Mouse (Mus musculus) stomach, embryonic 15.5 days (tissue): ENCODE measurements around the gene Gtf2a1. TPM values are rescaled to one million over a fixed set of nuclear protein-coding genes. Genes with fewer than 3 reads are reported as not detected.

Experiments
- ATAC-seq: fragments of 200-750 bp; cut with Nextera tagmentation; 2 replicates; pipeline ENCODE4 v1.8.0; 2017; ENCODE audit warnings: low read depth, moderate number of reproducible peaks, moderate TSS enrichment; ENCODE audit not compliant: insufficient read depth, low FRiP score
- H3K27ac ChIP-seq: fragments of 300-500 bp; sonication (generic); 2 replicates; pipeline ENCODE4 v1.5.1; 2015; ENCODE audit warnings: mild to moderate bottlenecking, inconsistent platforms
- H3K27me3 ChIP-seq: fragments of 300-500 bp; sonication (generic); replicated peaks from 2 replicates; pipeline ENCODE4 v1.6.1; 2015; ENCODE audit warnings: inconsistent platforms
- H3K36me3 ChIP-seq: fragments of 300-500 bp; sonication (generic); 2 replicates; pipeline ENCODE4 v1.6.1; 2015; ENCODE audit warnings: inconsistent platforms
- H3K4me1 ChIP-seq: fragments of 300-500 bp; sonication (generic); 2 replicates; pipeline ENCODE4 v1.6.1; 2015; ENCODE audit warnings: inconsistent platforms
- H3K4me2 ChIP-seq: fragments of 300-500 bp; sonication (generic); 2 replicates; pipeline ENCODE4 v1.6.1; 2015; ENCODE audit warnings: mild to moderate bottlenecking, inconsistent platforms
- H3K4me3 ChIP-seq: fragments of 300-500 bp; sonication (generic); replicated peaks from 2 replicates; pipeline ENCODE4 v1.5.1; 2015; ENCODE audit warnings: inconsistent platforms
- H3K9ac ChIP-seq: fragments of 300-500 bp; sonication (generic); 2 replicates; pipeline ENCODE4 v1.6.1; 2015; ENCODE audit warnings: inconsistent platforms
- H3K9me3 ChIP-seq: fragments of 300-500 bp; sonication (generic); 2 replicates; pipeline ENCODE4 v1.6.1; 2016; ENCODE audit warnings: inconsistent platforms
- WGBS: fragments of 180-500 bp; shearing (Covaris S2); methylation state at CpG from one replicate; pipeline ENCODE4 v1.1.7; 2015; 5-methylcytosine and 5-hydroxymethylcytosine counted together
- polyA plus RNA-seq: library from polyadenylated mRNA; unstranded; fragments of >200 nt; fragmentation: Nextera tagmentation; extraction: Ambion mirVana; gene quantifications from 2 replicates; pipeline ENCODE4 v1.2.1, GENCODE M21; 2015

Gene Gtf2a1
- polyA plus RNA-seq, result 36.7 and 39.2 TPM in 2 replicates

- Histone ChIP-seq H3K4me3 (peak within 1 kb of the TSS; percentile 83), H3K9ac (peak within 1 kb of the TSS; percentile 91), H3K27ac (peak within 1 kb of the TSS; percentile 100), H3K4me2 (peak within 1 kb of the TSS; percentile 70), H3K27me3 (no peaks in the 10 kb centered on the region), H3K36me3 (0 out of 2 replicates have a peak, but pooled peaks cover 3% of the 10 kb centered on the region), H3K4me1 (peaks cover 11% of the 10 kb centered on the region; the same call in 1 of the 2 replicates), H3K9me3 (no peaks in the 10 kb centered on the region)
- peak; percentile 88 for ATAC-seq
- WGBS, result under 1% methylated on average over 75 of the region's 99 CpGs
Observed at GRCm38 (mm10) chr12:91589847-91590690, at the start of gene Gtf2a1. Gtf2a1 (minus strand) TSS chr12:91590487.

GRCm38 (mm10) chr12:91638351-91638750 is 48.1 kb upstream of the Gtf2a1 start:
- Histone ChIP-seq H3K27ac (peak overlapping the region; percentile 31; the same call in 1 of the 2 replicates), H3K4me2 (no peak overlapping the region), H3K4me1 (peaks cover 4% of the 10 kb centered on the region; the same call in 1 of the 2 replicates), H3K9ac (no peak overlapping the region), H3K9me3 (no peaks in the 10 kb centered on the region), H3K27me3 (no peaks in the 10 kb centered on the region), H3K4me3 (no peak overlapping the region), H3K36me3 (no peaks in the 10 kb centered on the region)
- WGBS, result 73% methylated on average over 3 of the region's 3 CpGs
- ATAC-seq, result no peak

DNA sequence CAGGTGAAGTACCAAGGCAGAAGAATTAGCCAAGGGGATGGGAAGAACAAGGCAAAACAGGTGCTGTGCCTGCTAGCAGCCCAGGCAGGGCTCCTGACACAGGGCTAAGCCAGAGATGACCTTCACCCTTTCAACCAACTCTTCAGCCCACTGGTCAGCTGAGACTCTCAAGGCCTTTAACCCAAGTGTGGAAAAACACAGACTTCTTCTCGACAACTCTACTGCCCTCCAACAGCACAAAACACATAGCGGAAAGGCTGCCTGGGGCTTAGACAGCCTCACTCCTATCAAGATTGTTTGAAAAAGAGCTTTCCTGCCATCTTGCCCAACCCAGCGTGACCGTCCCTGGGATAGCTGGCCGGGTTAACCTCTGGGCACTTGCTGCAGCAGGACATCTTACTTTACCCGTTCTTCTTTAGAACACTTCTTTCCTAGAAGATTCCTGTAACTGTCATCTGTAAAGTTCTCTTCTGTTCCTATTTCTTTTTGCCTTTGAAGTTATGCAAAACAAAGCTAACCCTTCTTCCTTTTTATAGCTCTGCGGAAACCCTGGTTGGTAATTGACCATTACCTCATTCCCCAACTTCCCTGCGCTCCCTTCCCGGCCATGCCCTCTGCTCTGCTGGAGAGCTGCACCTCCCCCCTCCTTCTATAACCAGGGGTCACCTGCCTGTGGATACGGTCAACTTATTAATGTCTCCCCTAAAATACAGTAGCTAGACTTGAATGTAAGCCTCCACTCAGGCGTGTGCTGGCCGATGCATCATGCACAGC is 47.0 kb upstream of the Gtf2a1 start:
- H3K4me1 ChIP-seq, result peaks cover 4% of the 10 kb centered on the region; the same call in 1 of the 2 replicates
- no peak overlapping the region for H3K4me3 ChIP-seq
- no peak overlapping the region for H3K9ac ChIP-seq
- ATAC-seq, result no peak
- H3K27me3 ChIP-seq, result no peaks in the 10 kb centered on the region
- WGBS, result 74% methylated on average over 12 of the region's 12 CpGs
- no peak overlapping the region for H3K4me2 ChIP-seq
- no peaks in the 10 kb centered on the region for H3K36me3 ChIP-seq
- no peaks in the 10 kb centered on the region for H3K9me3 ChIP-seq
- H3K27ac ChIP-seq, result no peak overlapping the region

GRCm38 (mm10) chr12:91626482-91626881 is 36.2 kb upstream of the Gtf2a1 start:
- Histone ChIP-seq H3K4me1 (no peaks in the 10 kb centered on the region), H3K9me3 (no peaks in the 10 kb centered on the region), H3K36me3 (no peaks in the 10 kb centered on the region), H3K4me2 (no peak overlapping the region), H3K27me3 (no peaks in the 10 kb centered on the region), H3K4me3 (no peak overlapping the region), H3K9ac (no peak overlapping the region), H3K27ac (no peak overlapping the region)
- WGBS, result 81% methylated on average over 5 of the region's 5 CpGs
- no peak for ATAC-seq

GRCm38 (mm10) chr12:91625013-91625412 is 34.7 kb upstream of the Gtf2a1 start:
- ATAC-seq, result no peak
- H3K9me3 ChIP-seq, result no peaks in the 10 kb centered on the region
- H3K4me3 ChIP-seq, result no peak overlapping the region
- H3K27me3 ChIP-seq, result no peaks in the 10 kb centered on the region
- no peaks in the 10 kb centered on the region for H3K4me1 ChIP-seq
- H3K4me2 ChIP-seq, result no peak overlapping the region
- 69% methylated on average over 1 of the region's 1 CpGs for WGBS
- no peak overlapping the region for H3K9ac ChIP-seq
- no peaks in the 10 kb centered on the region for H3K36me3 ChIP-seq
- H3K27ac ChIP-seq, result no peak overlapping the region

GRCm38 (mm10) chr12:91609425-91609824 is 19.1 kb upstream of the Gtf2a1 start:
- WGBS, result 89% methylated on average over 5 of the region's 5 CpGs
- Histone ChIP-seq H3K4me1 (no peaks in the 10 kb centered on the region), H3K4me3 (no peak overlapping the region), H3K27ac (no peak overlapping the region), H3K9me3 (no peaks in the 10 kb centered on the region), H3K27me3 (no peaks in the 10 kb centered on the region), H3K36me3 (no peaks in the 10 kb centered on the region), H3K9ac (no peak overlapping the region), H3K4me2 (no peak overlapping the region)
- ATAC-seq, result no peak

- Histone ChIP-seq H3K27ac (no peak overlapping the region), H3K4me2 (no peak overlapping the region), H3K36me3 (no peaks in the 10 kb centered on the region), H3K27me3 (no peaks in the 10 kb centered on the region), H3K9me3 (no peaks in the 10 kb centered on the region), H3K4me3 (no peak overlapping the region), H3K4me1 (no peaks in the 10 kb centered on the region), H3K9ac (no peak overlapping the region)
- 62% methylated on average over 7 of the region's 7 CpGs for WGBS
- no peak for ATAC-seq
Observed at GRCm38 (mm10) chr12:91607678-91608077, 17.4 kb upstream of the Gtf2a1 start.

DNA sequence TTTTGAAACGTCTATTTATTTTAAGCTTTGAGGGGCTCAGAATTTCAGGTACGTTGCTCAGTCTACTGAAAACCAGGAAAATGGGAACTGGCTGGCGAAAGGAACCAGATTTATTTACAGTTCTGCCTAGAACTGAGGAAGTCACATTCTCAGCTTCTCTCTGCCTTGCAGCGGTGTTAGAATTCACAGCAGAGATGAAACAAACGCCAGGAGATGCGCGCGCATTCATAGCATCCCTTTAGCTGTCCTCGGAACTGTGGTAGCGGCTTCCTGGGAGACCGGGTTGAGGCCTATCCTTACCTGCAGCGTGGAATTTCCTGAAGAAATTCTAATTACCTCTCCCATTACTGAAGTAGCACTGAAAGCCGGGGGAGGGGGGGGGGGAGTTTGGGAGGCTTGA is 16.4 kb upstream of the Gtf2a1 start:
- H3K27me3 ChIP-seq, result no peaks in the 10 kb centered on the region
- no peak overlapping the region for H3K4me2 ChIP-seq
- no peak overlapping the region for H3K27ac ChIP-seq
- no peak for ATAC-seq
- 88% methylated on average over 13 of the region's 13 CpGs for WGBS
- no peak overlapping the region for H3K4me3 ChIP-seq
- H3K9ac ChIP-seq, result no peak overlapping the region
- no peaks in the 10 kb centered on the region for H3K36me3 ChIP-seq
- no peaks in the 10 kb centered on the region for H3K4me1 ChIP-seq
- no peaks in the 10 kb centered on the region for H3K9me3 ChIP-seq

GRCm38 (mm10) chr12:91604600-91604999 is 14.3 kb upstream of the Gtf2a1 start:
- WGBS, result 22% methylated on average over 6 of the region's 6 CpGs
- H3K4me2 ChIP-seq, result no peak overlapping the region

GRCm38 (mm10) chr12:91592128-91592527 is 1.8 kb upstream of the Gtf2a1 start:
- H3K4me3 ChIP-seq, result no peak overlapping the region
- H3K27ac ChIP-seq, result no peak overlapping the region
- no peak overlapping the region for H3K4me2 ChIP-seq
- WGBS, result 88% methylated on average over 3 of the region's 3 CpGs
- H3K9me3 ChIP-seq, result no peaks in the 10 kb centered on the region
- no peaks in the 10 kb centered on the region for H3K36me3 ChIP-seq
- no peaks in the 10 kb centered on the region for H3K27me3 ChIP-seq
- no peak overlapping the region for H3K9ac ChIP-seq
- H3K4me1 ChIP-seq, result peaks cover 9% of the 10 kb centered on the region; the same call in 1 of the 2 replicates
- no peak for ATAC-seq

More at GRCm38 (mm10) chr12:91604600-91604999, 14.3 kb upstream of the Gtf2a1 start:
- H3K9me3 ChIP-seq, result no peaks in the 10 kb centered on the region
- H3K27ac ChIP-seq, result no peak overlapping the region
- H3K4me3 ChIP-seq, result no peak overlapping the region
- ATAC-seq, result no peak
- H3K4me1 ChIP-seq, result no peaks in the 10 kb centered on the region
- no peak overlapping the region for H3K9ac ChIP-seq
- H3K27me3 ChIP-seq, result no peaks in the 10 kb centered on the region
- H3K36me3 ChIP-seq, result no peaks in the 10 kb centered on the region

DNA sequence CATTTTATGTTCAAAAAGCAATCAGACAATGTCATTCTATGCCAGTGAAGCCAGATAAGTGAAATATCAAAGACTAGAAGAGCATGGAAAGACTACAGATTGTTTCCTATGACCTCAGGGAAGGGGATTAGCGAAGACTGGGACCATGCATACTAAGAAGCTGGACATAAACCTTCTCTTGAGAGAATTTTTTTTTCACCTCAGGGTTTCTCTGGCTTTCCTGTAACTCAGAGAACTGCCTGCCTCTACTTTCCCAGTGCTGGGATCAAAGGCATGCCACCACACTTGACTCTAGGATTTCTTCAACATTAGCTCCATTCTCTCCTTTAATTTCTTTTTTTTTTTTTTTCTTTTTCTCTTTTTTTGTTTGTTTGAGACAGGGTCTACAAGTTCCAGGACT is 904 bp upstream of the Gtf2a1 start:
- H3K9me3 ChIP-seq, result no peaks in the 10 kb centered on the region
- peak overlapping the region; percentile 97 for H3K27ac ChIP-seq
- no peaks in the 10 kb centered on the region for H3K36me3 ChIP-seq
- no peak overlapping the region for H3K9ac ChIP-seq
- peaks cover 11% of the 10 kb centered on the region; the same call in 1 of the 2 replicates for H3K4me1 ChIP-seq
- ATAC-seq, result no peak
- WGBS, result 83% methylated on average over 1 of the region's 1 CpGs
- H3K4me3 ChIP-seq, result peak overlapping the region; percentile 83; the same call in 1 of the 2 replicates
- H3K4me2 ChIP-seq, result peak overlapping the region; percentile 70
- no peaks in the 10 kb centered on the region for H3K27me3 ChIP-seq

GRCm38 (mm10) chr12:91590716-91591115 is 429 bp upstream of the Gtf2a1 start:
- peak overlapping the region; percentile 97 for H3K27ac ChIP-seq
- H3K4me1 ChIP-seq, result peaks cover 11% of the 10 kb centered on the region; the same call in 1 of the 2 replicates
- H3K9me3 ChIP-seq, result no peaks in the 10 kb centered on the region
- WGBS, result 27% methylated on average over 6 of the region's 6 CpGs
- H3K4me2 ChIP-seq, result peak overlapping the region; percentile 70
- peak overlapping the region; percentile 63; the same call in 1 of the 2 replicates for H3K9ac ChIP-seq
- no peak for ATAC-seq
- H3K4me3 ChIP-seq, result peak overlapping the region; percentile 83
- no peaks in the 10 kb centered on the region for H3K27me3 ChIP-seq
- 0 out of 2 replicates have a peak, but pooled peaks cover 3% of the 10 kb centered on the region for H3K36me3 ChIP-seq
